Mouse (Mus musculus) MEL (cell line): ENCODE measurements around the gene Best1. TPM values are rescaled to one million over a fixed set of nuclear protein-coding genes. Genes with fewer than 3 reads are reported as not detected.

ENCODE experiments used
- DNase-seq: peaks from one replicate; pipeline ENCODE4 v3.0.0; 2011; ENCODE audit warnings: low read depth, low spot score
- H3K27ac ChIP-seq: 2 replicates; pipeline ENCODE4 v1.5.1; 2012; ENCODE audit warnings: low read depth, mild to moderate bottlenecking, control low read depth, low read length, moderate library complexity; ENCODE audit not compliant: control insufficient read depth
- H3K27me3 ChIP-seq, 2 experiments: fragments of 150-350 bp in 1 of 2; sonication (generic) in 1 of 2; 2 replicates each; pipeline ENCODE4 v1.6.1; 2012; ENCODE audit warnings: low read length in 2 of 2, mild to moderate bottlenecking in 2 of 2, improper control_type of control experiment in 1 of 2, moderate library complexity in 1 of 2; ENCODE audit not compliant: insufficient read depth in 2 of 2, control insufficient read depth in 1 of 2
- H3K36me3 ChIP-seq, 2 experiments: 2 replicates each; pipeline ENCODE4 v1.6.1; 2012 to 2014; ENCODE audit warnings: low read length in 2 of 2, improper control_type of control experiment in 1 of 2, inconsistent platforms in 1 of 2, mild to moderate bottlenecking in 1 of 2; ENCODE audit not compliant: insufficient read depth in 2 of 2, control insufficient read depth in 1 of 2
- H3K4me1 ChIP-seq, 2 experiments: fragments of 150-350 bp in 1 of 2; sonication (generic) in 1 of 2; 2 replicates each; pipeline ENCODE4 v1.6.1; 2012; ENCODE audit warnings: low read length in 2 of 2, improper control_type of control experiment in 1 of 2, mild to moderate bottlenecking in 1 of 2; ENCODE audit not compliant: insufficient read depth in 2 of 2, control insufficient read depth in 1 of 2
- H3K4me3 ChIP-seq, 2 experiments: fragments of 150-350 bp in 1 of 2; sonication (generic) in 1 of 2; 2 replicates each; pipeline ENCODE4 v1.5.1; 2012; ENCODE audit warnings: low read depth in 2 of 2, low read length in 2 of 2, mild to moderate bottlenecking in 2 of 2, moderate library complexity in 2 of 2, control low read depth in 1 of 2, improper control_type of control experiment in 1 of 2; ENCODE audit not compliant: control insufficient read depth in 1 of 2, insufficient read depth in 1 of 2
- H3K79me2 ChIP-seq: 2 replicates; pipeline ENCODE4 v1.6.1; 2012; ENCODE audit warnings: mild to moderate bottlenecking, low read length, moderate library complexity; ENCODE audit not compliant: control insufficient read depth, poor library complexity, insufficient read depth
- H3K9ac ChIP-seq: 2 replicates; pipeline ENCODE4 v1.6.1; 2012; ENCODE audit warnings: low read depth, mild to moderate bottlenecking, control low read depth, low read length, moderate library complexity; ENCODE audit not compliant: control insufficient read depth, poor library complexity, severe bottlenecking
- H3K9me3 ChIP-seq: fragments of 150-350 bp; sonication (generic); replicated peaks from 2 replicates; pipeline ENCODE4 v1.6.1; 2012; ENCODE audit warnings: mild to moderate bottlenecking, low read length, improper control_type of control experiment, moderate library complexity; ENCODE audit not compliant: insufficient read depth
- BHLHE40 ChIP-seq: IDR thresholded peaks from 2 replicates; pipeline ENCODE4 v1.6.1; 2012; ENCODE audit warnings: low read depth, mild to moderate bottlenecking, inconsistent platforms, low read length, improper control_type of control experiment, borderline replicate concordance
- CHD1 ChIP-seq: IDR thresholded peaks from 2 replicates; pipeline ENCODE4 v1.6.1; 2012; ENCODE audit warnings: low read depth, mild to moderate bottlenecking, inconsistent platforms, low read length, improper control_type of control experiment
- GATA1 ChIP-seq: IDR thresholded peaks from 2 replicates; pipeline ENCODE4 v1.6.1; 2011; ENCODE audit warnings: low read depth, low read length, improper control_type of control experiment
- KAT2A ChIP-seq: conservative IDR thresholded peaks from 2 replicates; pipeline ENCODE4 v1.6.1; 2012; ENCODE audit warnings: low read depth, low read length, improper control_type of control experiment, inconsistent platforms
- MAFK ChIP-seq: IDR thresholded peaks from 2 replicates; pipeline ENCODE4 v1.6.1; 2011; ENCODE audit warnings: low read depth, mild to moderate bottlenecking, low read length, improper control_type of control experiment, borderline replicate concordance
- MAZ ChIP-seq: IDR thresholded peaks from 2 replicates; pipeline ENCODE4 v1.6.1; 2012; ENCODE audit warnings: low read depth, mild to moderate bottlenecking, inconsistent platforms, low read length, improper control_type of control experiment
- MXI1 ChIP-seq: IDR thresholded peaks from 2 replicates; pipeline ENCODE4 v1.6.1; 2011; ENCODE audit warnings: mild to moderate bottlenecking, low read depth, low read length, improper control_type of control experiment
- MYB ChIP-seq: IDR thresholded peaks from 2 replicates; pipeline ENCODE4 v1.6.1; 2011; ENCODE audit warnings: mild to moderate bottlenecking, low read depth, low read length, improper control_type of control experiment
- MYC ChIP-seq: IDR thresholded peaks from 2 replicates; pipeline ENCODE4 v1.6.1; 2011; ENCODE audit warnings: low read depth, mild to moderate bottlenecking, low read length, improper control_type of control experiment, moderate library complexity
- NELFE ChIP-seq: IDR thresholded peaks from 2 replicates; pipeline ENCODE4 v1.6.1; 2011; ENCODE audit warnings: low read depth, low read length, improper control_type of control experiment
- NRF1 ChIP-seq: IDR thresholded peaks from 2 replicates; pipeline ENCODE4 v1.6.1; 2014; ENCODE audit warnings: low read depth, mild to moderate bottlenecking, inconsistent platforms, low read length, improper control_type of control experiment, moderate library complexity; ENCODE audit not compliant: poor library complexity, insufficient read depth, severe bottlenecking
- POLR2AphosphoS2 ChIP-seq: IDR thresholded peaks from 2 replicates; pipeline ENCODE4 v1.6.1; 2011; ENCODE audit warnings: low read length, improper control_type of control experiment
- POLR2AphosphoS5 ChIP-seq: IDR thresholded peaks from 2 replicates; pipeline ENCODE4 v1.6.1; 2012; ENCODE audit warnings: low read depth, borderline replicate concordance, mild to moderate bottlenecking, inconsistent platforms, low read length, moderate library complexity, mixed read lengths
- RAD21 ChIP-seq: IDR thresholded peaks from 2 replicates; pipeline ENCODE4 v1.6.1; 2011; ENCODE audit warnings: mild to moderate bottlenecking, low read depth, low read length, improper control_type of control experiment
- TAL1 ChIP-seq: IDR thresholded peaks from 2 replicates; pipeline ENCODE4 v1.6.1; 2012; ENCODE audit warnings: mild to moderate bottlenecking, inconsistent platforms, low read length, moderate library complexity, mixed read lengths
- TBP ChIP-seq: IDR thresholded peaks from 2 replicates; pipeline ENCODE4 v1.8.0; 2011; ENCODE audit warnings: low read depth, low read length, improper control_type of control experiment
- USF2 ChIP-seq, 2 experiments: IDR thresholded peaks; 2 replicates each; pipeline ENCODE4 v1.6.1; 2011 to 2012; ENCODE audit warnings: improper control_type of control experiment in 2 of 2, low read length in 2 of 2, borderline replicate concordance in 1 of 2, inconsistent platforms in 1 of 2, low read depth in 1 of 2, mild to moderate bottlenecking in 1 of 2; ENCODE audit not compliant: insufficient read depth in 1 of 2
- ZC3H11A ChIP-seq: IDR thresholded peaks from 2 replicates; pipeline ENCODE4 v1.6.1; 2012; ENCODE audit warnings: low read depth, mild to moderate bottlenecking, inconsistent platforms, low read length, improper control_type of control experiment
- ZMIZ1 ChIP-seq: IDR thresholded peaks from 2 replicates; pipeline ENCODE4 v1.6.1; 2012; ENCODE audit warnings: low read depth, mild to moderate bottlenecking, inconsistent platforms, low read length, improper control_type of control experiment, moderate library complexity
- ZNF384 ChIP-seq: IDR thresholded peaks from 2 replicates; pipeline ENCODE4 v1.6.1; 2012; ENCODE audit warnings: low read depth, mild to moderate bottlenecking, inconsistent platforms, low read length, improper control_type of control experiment
- polyA plus RNA-seq, 2 experiments: library from polyadenylated mRNA; stranded (reverse) in 1 of 2; unstranded in 1 of 2; fragments of >175 nt in 1 of 2; fragments of >200 nt in 1 of 2; gene quantifications; 2 replicates each; pipeline versions ENCODE4 v1.2.1 to v1.2.4; 2012; ENCODE audit warnings: low replicate concordance in 2 of 2, low read depth in 1 of 2; ENCODE audit not compliant: insufficient read length in 2 of 2, insufficient read depth in 1 of 2, missing spikeins in 1 of 2
- total RNA-seq: library from RNA; depleted of rRNA; stranded (reverse); fragments of 300-350 nt; gene quantifications from 2 replicates; pipeline ENCODE4 v1.2.3, GENCODE M21; 2012

Gene Best1
- total and polyA plus RNA-seq, 3 experiments: 0.08 TPM; not detected in 2

DNA sequence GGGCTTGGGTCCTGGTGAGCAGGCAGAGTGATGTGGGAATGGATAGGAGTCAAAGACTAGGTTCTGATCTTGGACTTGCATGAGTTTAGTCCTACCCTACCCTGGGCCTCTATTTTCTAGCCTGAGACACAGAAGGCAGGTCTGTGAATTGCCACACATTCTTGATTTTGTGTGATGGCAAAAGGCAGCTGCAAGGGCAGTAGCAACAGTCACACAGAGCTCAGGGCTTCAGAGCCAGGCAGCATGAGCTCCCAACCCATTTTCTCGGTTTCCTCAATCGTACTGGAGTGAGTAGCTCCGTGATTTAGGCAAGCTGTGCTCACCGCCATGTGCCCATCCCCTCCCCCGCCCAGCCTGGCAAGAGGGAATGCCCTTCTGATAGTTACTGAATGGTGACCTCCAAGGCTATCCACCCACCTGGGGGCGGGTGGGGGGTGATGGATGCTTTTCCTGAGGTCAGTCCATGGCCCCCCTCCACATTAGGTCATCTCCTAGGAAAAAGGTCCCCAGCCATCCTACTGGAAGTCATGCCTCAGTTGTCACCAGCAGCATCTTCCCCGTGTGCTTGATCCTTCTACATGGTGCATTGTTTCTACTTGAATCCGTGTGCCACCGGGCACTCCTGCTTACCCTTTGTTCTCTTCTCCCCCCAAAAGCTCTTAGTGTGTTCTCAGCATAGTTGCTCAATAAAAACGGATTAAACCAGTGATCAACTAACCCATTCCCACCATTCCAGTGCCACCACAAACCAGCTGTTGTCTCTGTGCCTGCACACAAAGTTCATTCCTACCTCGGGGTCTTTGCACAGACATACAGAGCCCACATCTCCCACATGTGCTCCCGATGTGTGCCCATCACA is 4.0 kb downstream of the Best1 start:
- no peak for TF ChIP-seq CHD1
- no peak for TF ChIP-seq MYC
- no peak for TF ChIP-seq MXI1
- no peak for TF ChIP-seq POLR2AphosphoS2
- no peak for TF ChIP-seq TAL1
- no peak for TF ChIP-seq ZMIZ1
- no peak for TF ChIP-seq GATA1
- no peak for TF ChIP-seq RAD21
- no peak for TF ChIP-seq MAZ
- TF ChIP-seq BHLHE40: no peak
- TF ChIP-seq USF2 (IDR thresholded peaks at IDR 0.05; ENCODE audit: borderline replicate concordance in 1 of 2, insufficient read depth in 1 of 2, low read depth in 1 of 2, low read length in 2 of 2): no peak
- no peak for TF ChIP-seq TBP
- no peak for TF ChIP-seq NRF1
- no peak for TF ChIP-seq MYB
- TF ChIP-seq MAFK: no peak
- TF ChIP-seq NELFE: no peak
- TF ChIP-seq KAT2A: no peak
- TF ChIP-seq ZNF384: no peak
- TF ChIP-seq POLR2AphosphoS5: no peak
- TF ChIP-seq ZC3H11A: no peak
- Histone ChIP-seq H3K79me2 (no peaks in the 10 kb centered on the region), H3K4me1 (no peaks in the 10 kb centered on the region), H3K27me3 (no peaks in the 10 kb centered on the region), H3K27ac (no peak overlapping the region), H3K9ac (no peak overlapping the region), H3K9me3 (no peaks in the 10 kb centered on the region), H3K36me3 (no peaks in the 10 kb centered on the region), H3K4me3 (no peak overlapping the region)
- no peak for DNase-seq
